Mouse (Mus musculus) c-Kit-positive CD71-positive TER-119-positive erythroid progenitor cells, embryonic 14.5 days (primary cell): ENCODE data around the gene Zfp871.
"Not testable (repeated sequence)": the region's sequence is repeated elsewhere in the genome, so short reads cannot be mapped to it uniquely, and the experiment has no call there.

Experiments used
- DNase-seq: peaks from one replicate; pipeline ENCODE4 v3.0.0-alpha.2; 2013; ENCODE audit warnings: low spot score

Zfp871 gene

GRCm38 (mm10) chr17:32738406-32738805 lies 49.7 kb downstream of the Zfp871 start:
- no peak for DNase-seq

GRCm38 (mm10) chr17:32729029-32729428 lies 59.1 kb downstream of the Zfp871 start:
- DNase-seq = no peak

- DNase-seq = not testable (repeated sequence)
Measured at GRCm38 (mm10) chr17:32726360-32726759, 61.7 kb downstream of the Zfp871 start.

GRCm38 (mm10) chr17:32722771-32723170 lies 65.3 kb downstream of the Zfp871 start:
- no peak for DNase-seq

GRCm38 (mm10) chr17:32722151-32722550 lies 65.9 kb downstream of the Zfp871 start:
- DNase-seq = not testable (repeated sequence)
